Mouse (Mus musculus) lung, postnatal 0 days (tissue): ENCODE results near the gene Brsk2. TPM values are rescaled to one million over a fixed set of nuclear protein-coding genes. Genes with fewer than 3 reads are reported as not detected.

ENCODE experiments used
- ATAC-seq: fragments of 200-750 bp; cut with Nextera tagmentation; 2 replicates; pipeline ENCODE4 v1.8.0; 2017; ENCODE audit warnings: moderate library complexity
- DNase-seq: peaks from one replicate; pipeline ENCODE4 v3.0.0-alpha.2; 2016; ENCODE audit warnings: low spot score
- H3K27ac ChIP-seq: fragments of 300-500 bp; sonication (generic); 2 replicates; pipeline ENCODE4 v1.5.1; 2014; ENCODE audit warnings: antibody characterized with exemption, mild to moderate bottlenecking, low read length, mixed read lengths
- H3K27me3 ChIP-seq: fragments of 300-500 bp; sonication (generic); replicated peaks from 2 replicates; pipeline ENCODE4 v1.6.1; 2014; ENCODE audit warnings: low read length, mixed read lengths; ENCODE audit not compliant: insufficient read depth
- H3K36me3 ChIP-seq: fragments of 300-500 bp; sonication (generic); 2 replicates; pipeline ENCODE4 v1.6.1; 2014; ENCODE audit warnings: low read length, mixed read lengths; ENCODE audit not compliant: insufficient read depth
- H3K4me1 ChIP-seq: fragments of 300-500 bp; sonication (generic); 2 replicates; pipeline ENCODE4 v1.6.1; 2014; ENCODE audit warnings: antibody characterized with exemption, low read depth, low read length, mixed read lengths; ENCODE audit not compliant: insufficient read depth
- H3K4me2 ChIP-seq: fragments of 300-500 bp; sonication (generic); replicated peaks from 2 replicates; pipeline ENCODE4 v1.6.1; 2014; ENCODE audit warnings: low read depth, mild to moderate bottlenecking, low read length, moderate library complexity, mixed read lengths
- H3K4me3 ChIP-seq: fragments of 300-500 bp; sonication (generic); 2 replicates; pipeline ENCODE4 v1.5.1; 2014; ENCODE audit warnings: low read depth, low read length
- H3K9ac ChIP-seq: fragments of 300-500 bp; sonication (generic); replicated peaks from 2 replicates; pipeline ENCODE4 v1.6.1; 2014; ENCODE audit warnings: low read depth, mild to moderate bottlenecking
- H3K9me3 ChIP-seq: fragments of 300-500 bp; sonication (generic); 2 replicates; pipeline ENCODE4 v1.6.1; 2016; ENCODE audit warnings: low read length, mixed read lengths
- CTCF ChIP-seq: IDR thresholded peaks from 2 replicates; pipeline ENCODE4 v1.5.1; 2016; ENCODE audit warnings: antibody characterized with exemption, mild to moderate bottlenecking
- EP300 ChIP-seq: IDR thresholded peaks from 2 replicates; pipeline ENCODE4 v1.6.1; 2016; ENCODE audit warnings: antibody characterized with exemption, mild to moderate bottlenecking, control low read depth
- WGBS: fragments of 180-500 bp; shearing (Covaris S2); extraction: QIAGEN DNeasy Blood & Tissue Kit; methylation state at CpG from one replicate; pipeline ENCODE4 v1.1.7; 2014; 5-methylcytosine and 5-hydroxymethylcytosine counted together
- polyA plus RNA-seq: library from polyadenylated mRNA; unstranded; fragments of >200 nt; fragmentation: Nextera tagmentation; extraction: Ambion mirVana; gene quantifications from 2 replicates; pipeline ENCODE4 v1.2.1, GENCODE M21; 2015

Brsk2 gene
- polyA plus RNA-seq, 1 experiment from 2014 or later, result 0.39 TPM

- no peaks in the 10 kb centered on the region for H3K27me3 ChIP-seq
- H3K9ac ChIP-seq, result no peak overlapping the region
- H3K9me3 ChIP-seq, result no peaks in the 10 kb centered on the region
- H3K36me3 ChIP-seq, result no peaks in the 10 kb centered on the region
- DNase-seq (peak; percentile 58), ATAC-seq (no peak)
- H3K4me3 ChIP-seq, result no peak overlapping the region
- no peak overlapping the region for H3K4me2 ChIP-seq
- H3K27ac ChIP-seq, result no peak overlapping the region
- TF ChIP-seq EP300, result peak; percentile 50; the same call in 1 of the 2 replicates
- no peak for TF ChIP-seq CTCF
- peaks cover 28% of the 10 kb centered on the region; the same call in 1 of the 2 replicates for H3K4me1 ChIP-seq
Measured at GRCm38 (mm10) chr7:142030073-142030472, 80.5 kb downstream of the Brsk2 start.

GRCm38 (mm10) chr7:142034198-142034597, 84.6 kb downstream of the Brsk2 start:
- no peak overlapping the region for H3K4me3 ChIP-seq
- ATAC-seq (peak; percentile 90), DNase-seq (peak; percentile 80)
- H3K36me3 ChIP-seq, result no peaks in the 10 kb centered on the region
- no peaks in the 10 kb centered on the region for H3K9me3 ChIP-seq
- H3K27ac ChIP-seq, result 0 out of 2 replicates have a peak overlapping the region, but pooled peaks have one; percentile 57
- peaks cover 23% of the 10 kb centered on the region; the same call in 1 of the 2 replicates for H3K4me1 ChIP-seq
- TF ChIP-seq EP300 (peak; percentile 86), CTCF (no peak)
- H3K27me3 ChIP-seq, result no peaks in the 10 kb centered on the region
- 52% methylated on average over 2 of the region's 2 CpGs for WGBS
- no peak overlapping the region for H3K4me2 ChIP-seq
- no peak overlapping the region for H3K9ac ChIP-seq

GRCm38 (mm10) chr7:142035048-142035811, 85.7 kb downstream of the Brsk2 start:
- Histone ChIP-seq H3K4me2 (no peak overlapping the region), H3K27ac (peak overlapping the region; percentile 57; the same call in 1 of the 2 replicates), H3K9ac (no peak overlapping the region), H3K4me1 (peaks cover 23% of the 10 kb centered on the region; the same call in 1 of the 2 replicates), H3K9me3 (no peaks in the 10 kb centered on the region), H3K27me3 (no peaks in the 10 kb centered on the region), H3K36me3 (no peaks in the 10 kb centered on the region), H3K4me3 (no peak overlapping the region)
- no peak for TF ChIP-seq EP300
- TF ChIP-seq CTCF, result no peak
- ATAC-seq (no peak), DNase-seq (no peak)
- WGBS, result 46% methylated on average over 2 of the region's 2 CpGs

- DNase-seq (peak; percentile 64), ATAC-seq (peak; percentile 45)
- Histone ChIP-seq H3K9me3 (no peaks in the 10 kb centered on the region), H3K4me3 (no peak overlapping the region), H3K27me3 (no peaks in the 10 kb centered on the region), H3K36me3 (no peaks in the 10 kb centered on the region), H3K4me2 (no peak overlapping the region), H3K4me1 (peaks cover 27% of the 10 kb centered on the region; the same call in 1 of the 2 replicates), H3K9ac (no peak overlapping the region), H3K27ac (no peak overlapping the region)
- TF ChIP-seq CTCF (peak; percentile 93), EP300 (no peak)
- 74% methylated on average over 4 of the region's 4 CpGs for WGBS
Measured at GRCm38 (mm10) chr7:142037553-142038170, 88.1 kb downstream of the Brsk2 start.

GRCm38 (mm10) chr7:142040756-142041155, 91.2 kb downstream of the Brsk2 start:
- peaks cover 10% of the 10 kb centered on the region; the same call in 1 of the 2 replicates for H3K4me1 ChIP-seq
- no peak overlapping the region for H3K4me2 ChIP-seq
- no peak overlapping the region for H3K4me3 ChIP-seq
- H3K9me3 ChIP-seq, result no peaks in the 10 kb centered on the region
- peak overlapping the region; percentile 28; the same call in 1 of the 2 replicates for H3K27ac ChIP-seq
- 75% methylated on average over 3 of the region's 3 CpGs for WGBS
- ATAC-seq (peak; percentile 83), DNase-seq (peak; percentile 67)
- TF ChIP-seq CTCF, result no peak
- peak; percentile 84 for TF ChIP-seq EP300
- no peaks in the 10 kb centered on the region for H3K36me3 ChIP-seq
- H3K27me3 ChIP-seq, result no peaks in the 10 kb centered on the region
- no peak overlapping the region for H3K9ac ChIP-seq

- no peak overlapping the region for H3K27ac ChIP-seq
- WGBS, result 63% methylated on average over 2 of the region's 2 CpGs
- H3K9me3 ChIP-seq, result no peaks in the 10 kb centered on the region
- no peak overlapping the region for H3K4me2 ChIP-seq
- H3K36me3 ChIP-seq, result no peaks in the 10 kb centered on the region
- TF ChIP-seq CTCF (no peak), EP300 (no peak)
- H3K4me3 ChIP-seq, result no peak overlapping the region
- H3K4me1 ChIP-seq, result peaks cover 4% of the 10 kb centered on the region; the same call in 1 of the 2 replicates
- H3K9ac ChIP-seq, result no peak overlapping the region
- DNase-seq, result no peak
- H3K27me3 ChIP-seq, result no peaks in the 10 kb centered on the region
- ATAC-seq, result no peak
Measured at GRCm38 (mm10) chr7:142045344-142045743, 95.8 kb downstream of the Brsk2 start.
